Mouse (Mus musculus) megakaryocyte, embryonic 14.5 days (primary cell): ENCODE measurements around the gene Havcr1.

ENCODE experiments used
- FLI1 ChIP-seq: IDR thresholded peaks from 2 replicates; pipeline ENCODE4 v1.6.1; 2012; ENCODE audit warnings: low read length, inconsistent platforms, mixed read lengths
- GATA1 ChIP-seq: IDR thresholded peaks from 3 replicates; pipeline ENCODE4 v1.6.1; 2012; ENCODE audit warnings: mixed read lengths, low read length, inconsistent platforms, borderline replicate concordance

DNA sequence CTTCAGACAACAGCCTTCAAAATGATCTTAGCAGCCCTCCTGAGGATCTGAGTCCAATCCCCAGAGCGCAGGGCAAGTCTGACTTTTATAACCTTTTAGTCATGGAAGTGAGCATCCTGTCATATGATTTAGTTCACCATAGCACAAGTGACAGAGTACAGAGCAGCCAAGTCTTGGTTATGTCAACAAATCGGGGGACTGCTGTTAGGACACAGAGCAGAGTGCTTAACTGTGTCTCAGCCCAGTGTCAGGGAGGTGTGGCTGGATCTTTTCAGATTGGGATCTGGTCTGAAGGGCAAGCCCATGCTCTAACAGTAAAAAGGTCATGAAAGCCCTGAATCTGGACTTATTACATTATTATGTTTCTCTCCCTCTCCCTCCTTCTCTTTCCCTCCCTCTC, 18.8 kb downstream of the Havcr1 start:
- TF ChIP-seq GATA1, result no peak
- TF ChIP-seq FLI1, result no peak
